Mouse (Mus musculus) spleen, adult 10 weeks (tissue): Measurements from ENCODE around the gene C8g. TPM values are rescaled to one million over a fixed set of nuclear protein-coding genes. Genes with fewer than 3 reads are reported as not detected.

Experiments used
- polyA plus RNA-seq: library from polyadenylated mRNA; stranded (reverse); fragments of 350-450 nt; fragmentation: Illumina TruSeq; extraction: RNeasy Lipid Tissue Mini Kit (QIAGEN cat#74804); gene quantifications from one replicate; pipeline ENCODE4 v1.2.3, GENCODE M21; 2015; ENCODE audit warnings: low replicate concordance; ENCODE audit not compliant: insufficient read depth

The C8g gene
- 0.72 TPM for polyA plus RNA-seq

DNA sequence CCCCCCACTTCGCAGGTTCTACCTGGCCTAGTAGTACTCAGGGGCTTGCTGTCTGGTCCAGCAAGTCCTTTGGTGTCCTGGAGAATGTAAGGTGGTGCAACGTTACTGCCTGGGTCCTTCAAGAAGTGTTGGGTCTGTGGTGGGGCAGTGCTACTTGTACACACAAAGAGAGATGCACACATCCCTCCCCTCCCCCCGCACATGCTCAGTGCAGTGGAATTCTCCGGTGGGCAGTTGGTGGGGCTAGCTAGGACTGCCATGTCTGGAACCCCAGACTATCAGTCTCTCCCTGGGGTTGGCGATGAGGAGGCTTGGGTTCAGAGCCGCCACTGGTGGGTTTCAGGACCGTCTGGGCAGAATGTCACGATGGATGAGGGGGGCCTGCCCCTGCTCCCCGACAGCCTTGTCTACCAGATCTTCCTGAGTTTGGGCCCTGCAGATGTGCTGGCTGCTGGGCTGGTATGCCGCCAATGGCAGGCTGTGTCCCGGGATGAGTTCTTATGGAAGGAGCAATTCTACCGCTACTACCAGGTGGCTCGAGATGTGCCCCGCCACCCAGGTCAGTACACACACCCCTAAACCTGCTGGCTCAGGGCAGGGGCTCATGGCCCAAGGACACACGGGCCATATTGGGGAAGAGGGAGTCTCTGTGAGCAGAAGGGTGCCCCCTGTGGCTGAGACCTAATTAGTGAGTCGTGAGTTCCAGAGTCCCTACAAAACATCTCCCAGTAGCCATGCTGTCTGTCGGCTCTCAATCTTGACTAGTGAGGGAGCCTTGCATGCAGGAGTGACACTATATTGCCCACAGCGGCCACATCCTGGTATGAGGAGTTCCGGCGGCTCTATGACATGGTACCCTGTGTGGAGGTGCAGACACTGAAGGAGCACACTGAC is at the start of gene C8g:
Gene C8g, minus strand, starts transcription at position 127 of the 894 bp plus-strand sequence.

DNA sequence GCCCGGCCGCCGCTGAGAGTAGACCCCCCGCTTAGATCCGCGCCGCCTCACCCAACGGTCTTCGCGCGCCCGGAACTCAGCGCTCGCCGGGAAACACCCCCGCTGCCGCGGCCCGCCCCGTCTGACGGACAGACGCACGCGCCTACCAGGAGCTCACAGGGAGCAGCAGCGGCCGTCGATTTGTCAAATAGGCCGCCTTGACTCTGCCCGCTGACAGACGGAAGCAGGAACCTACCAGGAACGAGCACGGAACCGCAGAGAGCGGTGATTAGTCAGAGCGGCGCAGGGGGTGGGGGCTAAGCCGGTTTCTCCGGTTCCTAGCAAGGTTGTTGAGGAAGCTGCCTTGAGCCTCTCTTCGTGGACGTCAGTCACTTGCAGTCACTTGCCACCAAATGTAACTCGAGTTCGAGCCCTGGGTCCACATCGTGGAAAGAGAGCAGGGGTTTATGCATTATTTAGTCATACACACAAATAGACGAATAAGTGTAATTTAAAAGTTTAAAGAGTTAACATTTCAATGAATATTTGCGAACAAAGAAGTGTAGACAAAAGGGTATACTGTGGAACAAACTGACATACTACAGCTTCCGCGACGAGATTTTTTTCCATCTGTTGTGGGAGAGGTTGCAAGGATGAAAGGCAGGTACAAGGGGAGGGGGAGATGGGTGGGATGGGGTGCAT is 45.4 kb upstream of the C8g start, which contains the start of gene Traf2:
Gene Traf2, minus strand, starts transcription at position 130 of the 681 bp plus-strand sequence.

DNA sequence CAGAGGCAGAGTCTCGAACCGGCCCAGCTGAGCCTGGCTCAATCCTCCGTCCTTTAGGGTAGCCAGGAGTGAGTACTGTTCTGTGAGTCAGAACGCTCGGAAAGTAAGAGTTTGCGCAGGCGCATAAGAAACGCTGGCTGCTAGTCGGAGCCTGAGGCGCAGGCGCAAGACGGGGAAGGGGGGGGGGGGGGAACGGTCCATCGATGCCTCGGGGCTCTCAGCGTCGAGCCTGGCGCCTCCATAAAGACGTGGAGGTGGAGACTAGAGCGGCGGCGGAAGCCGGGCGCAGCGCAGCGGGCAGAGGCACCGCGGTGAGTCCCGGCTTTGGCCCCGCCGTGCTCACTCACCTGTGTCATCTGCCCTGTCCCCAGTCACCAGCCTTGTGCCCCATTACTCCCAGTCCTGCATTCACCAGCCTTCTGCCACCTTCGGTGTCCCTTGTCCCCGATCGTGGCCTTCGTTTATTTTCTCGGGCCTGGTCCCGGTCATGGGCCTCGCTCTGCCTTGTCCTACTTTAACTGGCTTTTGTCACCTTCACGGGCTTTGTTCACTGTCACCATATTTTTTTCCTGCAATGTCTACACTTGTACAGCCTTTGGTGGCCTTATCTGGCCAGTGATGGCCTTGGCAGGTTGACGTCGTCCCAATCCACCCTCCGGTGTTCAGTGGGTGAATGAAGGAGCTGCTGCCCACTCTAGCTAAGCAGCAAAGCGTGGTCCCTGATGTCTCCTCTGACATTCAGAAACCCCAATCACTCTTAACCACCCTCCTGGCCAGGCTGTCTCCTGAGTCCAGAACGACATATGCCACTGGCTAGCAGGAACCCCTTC is 728 bp downstream of the C8g start, which contains the start of gene Fbxw5:
Gene Fbxw5, plus strand, starts transcription at position 175 of the 830 bp plus-strand sequence.

DNA sequence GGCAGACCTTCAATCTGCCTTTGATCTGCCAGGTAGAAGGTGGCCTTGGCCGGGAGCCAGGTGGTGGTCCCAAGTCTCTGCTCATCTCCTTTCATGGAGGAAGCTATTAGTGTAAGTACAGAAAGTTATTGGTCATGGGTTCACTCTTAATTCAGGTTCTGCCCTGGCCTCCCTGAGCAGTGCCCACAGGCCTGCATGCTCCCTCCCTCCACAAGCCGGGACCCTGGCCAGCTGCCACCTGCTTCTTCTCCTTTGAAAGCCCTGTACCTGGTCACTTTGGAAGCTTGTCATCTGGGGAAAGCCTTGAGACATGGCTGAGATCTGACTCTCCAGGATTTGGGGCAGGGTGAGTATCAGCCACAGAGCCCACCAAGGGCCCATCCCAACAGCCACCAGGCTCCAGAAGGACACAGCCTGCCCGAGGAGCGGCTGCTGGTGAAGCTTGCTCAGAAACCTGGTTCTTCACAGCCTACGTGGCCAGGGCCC is 8.0 kb downstream of the C8g start, which contains the start of gene Lcn12:
Gene Lcn12, minus strand, starts transcription at position 436 of the 486 bp plus-strand sequence.

DNA sequence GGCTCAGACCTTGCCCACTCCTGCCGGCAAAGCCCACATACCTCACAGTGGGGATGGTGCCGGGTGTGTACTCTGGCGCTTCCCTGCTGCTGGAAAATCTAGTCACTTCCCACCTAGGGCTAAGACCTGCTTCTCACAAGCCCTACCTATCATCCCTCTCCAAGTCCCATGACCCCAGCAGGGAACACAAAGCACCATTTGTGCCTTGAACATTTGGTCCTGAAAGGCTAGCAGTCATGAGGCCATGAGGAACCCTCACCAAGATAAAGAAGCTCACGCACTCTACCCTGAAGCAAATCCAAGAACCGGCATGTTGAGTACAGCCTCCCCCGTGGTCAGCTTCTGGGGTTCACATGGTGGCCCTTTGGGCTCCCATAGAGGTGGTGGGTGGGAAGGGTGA is 31.6 kb downstream of the C8g start, which contains the start of gene Ptgds:
Gene Ptgds, minus strand, starts transcription at position 78 of the 400 bp plus-strand sequence.

DNA sequence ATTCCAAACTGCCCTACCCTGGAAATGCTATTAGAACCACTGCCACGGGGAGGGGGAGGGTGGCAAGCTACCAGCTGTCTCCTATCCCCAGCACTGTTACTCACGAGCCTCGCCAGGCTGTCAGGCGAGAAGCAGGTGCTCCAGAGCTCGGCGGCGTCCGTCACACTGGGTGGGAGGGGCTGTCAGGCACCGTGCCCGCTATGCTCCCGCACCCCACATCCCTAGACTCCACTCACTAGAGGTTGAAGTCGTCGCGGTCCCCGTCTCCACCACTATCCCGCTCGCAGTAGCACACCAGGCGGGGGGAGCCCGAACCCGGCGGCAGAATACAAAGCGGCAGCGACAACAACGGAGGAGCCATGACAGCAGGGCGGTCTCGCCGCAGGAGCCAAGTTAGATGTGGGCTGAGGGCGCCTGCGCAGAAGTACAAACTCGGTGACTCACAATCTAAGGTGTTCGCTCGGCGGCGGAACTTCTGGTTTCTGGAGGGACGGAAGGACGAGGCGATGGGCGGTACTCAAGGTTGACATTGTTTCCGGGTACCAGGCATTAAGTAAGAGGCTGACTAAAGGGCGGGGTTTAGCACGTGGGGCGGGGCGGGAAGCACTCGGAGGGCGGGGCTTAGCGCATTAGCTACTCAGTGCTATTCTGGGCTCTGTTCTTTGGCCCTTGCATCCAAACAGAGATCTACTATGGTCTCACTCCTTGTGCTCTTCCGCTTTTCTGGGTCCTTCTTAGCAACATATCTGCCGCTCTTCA is 40.8 kb downstream of the C8g start, which contains the start of gene Paxx:
Gene Paxx, minus strand, starts transcription at position 544 of the 759 bp plus-strand sequence.

DNA sequence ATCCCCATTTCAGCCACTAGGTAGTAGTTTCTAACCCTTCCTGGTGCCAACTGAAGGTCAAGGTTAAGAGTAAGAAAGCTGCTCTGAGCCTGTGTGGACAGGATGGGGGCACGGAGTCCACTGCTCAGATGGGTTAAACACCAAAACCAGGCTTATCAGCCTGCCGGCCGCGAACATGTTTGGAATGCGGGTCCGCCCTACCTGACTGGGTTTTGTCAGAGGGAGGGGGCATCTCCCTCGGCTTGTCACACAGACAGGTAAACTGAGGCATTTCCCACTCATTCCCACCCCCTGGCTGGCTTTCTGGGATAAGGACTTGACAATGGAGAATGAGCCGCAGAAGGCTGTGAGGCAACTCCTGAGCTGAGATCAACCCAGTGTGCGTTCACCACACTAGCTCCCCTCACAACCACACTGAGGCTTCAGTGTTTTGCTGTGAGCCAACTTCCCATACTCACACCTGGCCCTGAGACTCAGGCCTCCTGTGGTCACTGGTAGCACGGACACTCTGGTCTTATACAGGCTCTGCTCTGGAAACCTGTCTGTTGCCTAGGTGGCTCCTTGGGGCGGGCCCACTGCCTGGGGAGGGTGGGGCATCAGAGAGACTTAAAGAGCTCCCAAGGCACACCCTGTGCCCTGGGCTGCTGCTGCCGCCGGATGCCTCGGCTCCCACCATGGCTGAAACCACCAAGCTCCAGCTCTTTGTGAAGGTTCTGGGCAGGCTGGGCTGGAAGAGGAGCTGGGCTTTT is 45.1 kb downstream of the C8g start, which contains the start of gene Clic3:
Gene Clic3, plus strand, starts transcription at position 634 of the 749 bp plus-strand sequence.

Other genes starting within 250 kb of the C8g start
- 3.6 TPM for gene Tmem203, start 246.3 kb downstream of the C8g start, polyA plus RNA-seq
- gene Tprn, start 239.1 kb downstream of the C8g start, polyA plus RNA-seq: 5.7 TPM
- 30.6 TPM for gene Ssna1, start 229.3 kb downstream of the C8g start, polyA plus RNA-seq
- gene Anapc2, start 229.2 kb downstream of the C8g start, polyA plus RNA-seq: 58.0 TPM
- gene Tmem210, start 213.6 kb downstream of the C8g start, polyA plus RNA-seq: not detected
- not detected for gene Lrrc26, start 211.8 kb downstream of the C8g start, polyA plus RNA-seq
- gene Grin1, start 182.5 kb downstream of the C8g start, polyA plus RNA-seq: not detected
- 62.7 TPM for gene Man1b1, start 169.4 kb downstream of the C8g start, polyA plus RNA-seq
- gene Dpp7, start 145.4 kb downstream of the C8g start, polyA plus RNA-seq: 30.6 TPM
- gene Uap1l1, start 136.0 kb downstream of the C8g start, polyA plus RNA-seq: 14.4 TPM
- gene Sapcd2, start 129.4 kb downstream of the C8g start, polyA plus RNA-seq: 0.75 TPM
- gene Entpd2, start 105.8 kb downstream of the C8g start, polyA plus RNA-seq: 1.2 TPM
- 12.1 TPM for gene Npdc1, start 102.4 kb downstream of the C8g start, polyA plus RNA-seq
- 1.4 TPM for gene Fut7, start 78.5 kb downstream of the C8g start, polyA plus RNA-seq
- gene Abca2, start 73.0 kb downstream of the C8g start, polyA plus RNA-seq: 17.7 TPM
- not detected for gene Clic3, start 44.9 kb downstream of the C8g start, polyA plus RNA-seq
- 33.9 TPM for gene Paxx, start 40.6 kb downstream of the C8g start, polyA plus RNA-seq
- not detected for gene Ptgds, start 31.7 kb downstream of the C8g start, polyA plus RNA-seq
- not detected for gene Lcn12, start 7.8 kb downstream of the C8g start, polyA plus RNA-seq
- 33.4 TPM for gene Fbxw5, start 969 bp downstream of the C8g start, polyA plus RNA-seq
- 24.0 TPM for gene Traf2, start 45.2 kb upstream of the C8g start, polyA plus RNA-seq
- gene Edf1, start 56.1 kb upstream of the C8g start, polyA plus RNA-seq: 41.3 TPM
- gene Mamdc4, start 73.1 kb upstream of the C8g start, polyA plus RNA-seq: 0.43 TPM
- 21.0 TPM for gene Phpt1, start 73.5 kb upstream of the C8g start, polyA plus RNA-seq
- gene Ajm1, start 80.0 kb upstream of the C8g start, polyA plus RNA-seq: 0.72 TPM
- gene Rabl6, start 106.8 kb upstream of the C8g start, polyA plus RNA-seq: 59.4 TPM
- gene Ccdc183, start 116.0 kb upstream of the C8g start, polyA plus RNA-seq: not detected
- gene Tmem141, start 120.3 kb upstream of the C8g start, polyA plus RNA-seq: 14.0 TPM
- 205 TPM for gene Fcna, start 126.3 kb upstream of the C8g start, polyA plus RNA-seq
- gene Lcn8, start 151.4 kb upstream of the C8g start, polyA plus RNA-seq: not detected
- gene Lcn5, start 156.2 kb upstream of the C8g start, polyA plus RNA-seq: not detected
- gene Lcn6, start 175.1 kb upstream of the C8g start, polyA plus RNA-seq: not detected
- not detected for gene Lcn10, start 181.0 kb upstream of the C8g start, polyA plus RNA-seq
- not detected for gene Obp2a, start 198.3 kb upstream of the C8g start, polyA plus RNA-seq
- 11.3 TPM for gene Bmyc, start 205.0 kb upstream of the C8g start, polyA plus RNA-seq
- not detected for gene Obp2b, start 235.3 kb upstream of the C8g start, polyA plus RNA-seq